Mouse (Mus musculus): ENCODE results near the gene Pon2. TPM values are rescaled to one million over a fixed set of nuclear protein-coding genes. Genes with fewer than 3 reads are reported as not detected.

Pon2 gene
- polyA plus RNA-seq, 1 experiment from 2014 or later, result 45.5 TPM

DNA sequence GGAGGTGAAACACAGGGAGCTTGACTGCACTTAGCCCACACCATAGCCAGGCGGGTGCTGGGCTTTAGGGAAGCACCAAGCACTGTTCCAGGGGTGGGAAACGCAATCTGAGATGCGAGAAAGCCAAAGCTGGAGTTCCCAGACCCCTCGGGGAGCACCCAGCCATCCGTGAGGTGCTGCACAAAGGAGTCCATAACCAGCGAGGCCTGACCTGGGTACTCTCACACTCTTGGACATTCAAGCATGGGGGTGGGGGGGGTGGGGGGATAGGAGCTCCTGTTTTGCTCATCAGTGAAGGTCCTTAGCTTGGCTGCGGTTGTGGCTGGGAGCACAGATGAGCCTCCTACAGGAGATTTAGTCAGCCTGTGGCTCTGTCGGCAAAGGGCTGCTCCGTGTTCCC, 18.4 kb upstream of the Pon2 start:
- no peak overlapping the region for H3K4me3 ChIP-seq (ENCODE audit: low read depth, low read length)
- H3K27ac ChIP-seq (ENCODE audit: low read length), result no peak overlapping the region
- no peak overlapping the region for H3K4me2 ChIP-seq (ENCODE audit: low read depth, low read length)
- no peaks in the 10 kb centered on the region for H3K36me3 ChIP-seq (ENCODE audit: control insufficient read depth, insufficient read depth)
- no peak overlapping the region for H3K9ac ChIP-seq (ENCODE audit: low read depth, low read length)
- WGBS (ENCODE audit: insufficient replicate concordance), result 78% methylated on average over 9 of the region's 9 CpGs
- ATAC-seq (ENCODE audit: low read depth), result no peak
- peaks cover 13% of the 10 kb centered on the region for H3K4me1 ChIP-seq (ENCODE audit: control insufficient read depth, low read depth, low read length)
- H3K9me3 ChIP-seq (replicated peaks; ENCODE audit: control insufficient read depth, low read length), result no peaks in the 10 kb centered on the region
- H3K27me3 ChIP-seq (ENCODE audit: control insufficient read depth, insufficient read depth, low read depth, low read length), result no peaks in the 10 kb centered on the region

DNA sequence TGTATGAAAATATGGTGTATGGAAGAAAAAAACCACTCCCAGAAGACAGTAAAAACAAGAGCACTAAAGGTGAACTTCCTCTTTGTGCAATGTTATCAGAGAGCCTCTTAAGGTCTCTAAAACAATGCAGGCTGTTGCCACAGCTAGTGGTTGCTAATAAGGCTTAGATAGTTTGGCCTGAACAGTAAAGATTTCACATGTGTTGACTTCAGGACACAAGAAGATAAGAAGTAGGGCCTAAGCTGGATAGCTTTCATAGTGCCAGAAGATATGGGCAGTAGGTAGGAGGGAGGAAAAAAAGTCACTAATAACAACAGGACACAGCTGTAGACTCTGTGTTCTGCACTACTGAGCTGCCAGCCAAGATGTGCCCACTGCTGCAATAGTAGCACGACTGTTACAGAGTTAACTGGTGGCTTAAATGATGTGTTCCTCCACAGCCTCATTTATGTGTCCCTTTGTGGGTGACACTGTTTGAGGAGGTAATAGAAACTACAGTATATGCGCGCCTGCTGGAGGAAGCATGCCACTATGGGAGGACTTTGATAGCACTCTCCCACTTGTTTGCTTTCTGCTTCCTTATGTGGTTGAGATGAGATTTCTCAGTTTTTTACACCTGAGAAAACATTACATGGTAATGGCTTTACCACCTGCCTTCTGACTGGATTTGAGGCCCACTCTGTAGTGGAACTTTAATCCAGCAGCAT, 17.0 kb upstream of the Pon2 start:
- Histone ChIP-seq H3K36me3 (ENCODE audit: control insufficient read depth, insufficient read depth) (no peaks in the 10 kb centered on the region), H3K27me3 (ENCODE audit: control insufficient read depth, insufficient read depth, low read depth, low read length) (no peaks in the 10 kb centered on the region), H3K9ac (ENCODE audit: low read depth, low read length) (no peak overlapping the region), H3K4me2 (ENCODE audit: low read depth, low read length) (no peak overlapping the region), H3K4me3 (ENCODE audit: low read depth, low read length) (no peak overlapping the region), H3K9me3 (replicated peaks; ENCODE audit: control insufficient read depth, low read length) (no peaks in the 10 kb centered on the region), H3K4me1 (ENCODE audit: control insufficient read depth, low read depth, low read length) (peaks cover 13% of the 10 kb centered on the region), H3K27ac (ENCODE audit: low read length) (peak overlapping the region; percentile 75)
- peak; percentile 91 for ATAC-seq (ENCODE audit: low read depth)
- 29% methylated on average over 3 of the region's 3 CpGs for WGBS (ENCODE audit: insufficient replicate concordance)

DNA sequence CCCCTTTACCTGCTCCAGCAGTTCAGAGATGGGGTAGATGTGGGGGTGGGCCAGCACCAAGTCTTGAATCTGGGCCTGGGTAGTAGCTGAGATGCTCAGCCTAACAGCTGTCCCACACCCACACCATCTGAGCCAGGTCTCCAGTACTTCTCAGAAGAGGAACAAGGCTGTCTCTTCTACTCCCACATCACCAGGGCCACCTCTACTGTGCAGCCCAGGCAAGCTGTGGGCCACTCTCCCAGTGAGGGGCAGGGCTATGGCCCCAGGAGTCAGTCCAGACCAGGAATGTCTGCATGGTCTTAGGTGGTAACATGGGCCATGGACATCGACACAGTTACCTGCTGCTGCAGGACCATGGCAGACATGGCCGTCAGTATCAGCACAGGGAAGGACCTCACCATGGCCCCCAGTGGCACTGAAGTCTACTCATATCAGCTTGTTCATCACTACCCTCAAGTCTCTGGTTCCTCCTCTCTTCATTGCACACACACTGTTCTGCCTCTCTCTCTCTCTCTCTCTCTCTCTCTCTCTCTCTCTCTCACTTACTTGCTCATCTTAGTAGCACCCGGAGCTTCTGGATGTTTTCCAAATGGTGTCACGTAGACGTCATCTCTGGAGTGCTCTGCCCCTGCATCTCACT, 15.8 kb upstream of the Pon2 start:
- Histone ChIP-seq H3K36me3 (ENCODE audit: control insufficient read depth, insufficient read depth) (no peaks in the 10 kb centered on the region), H3K4me1 (ENCODE audit: control insufficient read depth, low read depth, low read length) (peaks cover 13% of the 10 kb centered on the region), H3K27me3 (ENCODE audit: control insufficient read depth, insufficient read depth, low read depth, low read length) (no peaks in the 10 kb centered on the region), H3K4me2 (ENCODE audit: low read depth, low read length) (no peak overlapping the region), H3K9me3 (replicated peaks; ENCODE audit: control insufficient read depth, low read length) (no peaks in the 10 kb centered on the region), H3K27ac (ENCODE audit: low read length) (peak overlapping the region; percentile 75), H3K9ac (ENCODE audit: low read depth, low read length) (no peak overlapping the region), H3K4me3 (ENCODE audit: low read depth, low read length) (no peak overlapping the region)
- 39% methylated on average over 5 of the region's 5 CpGs for WGBS (ENCODE audit: insufficient replicate concordance)
- ATAC-seq (ENCODE audit: low read depth), result peak; percentile 39

- Histone ChIP-seq H3K4me2 (ENCODE audit: low read depth, low read length) (no peak overlapping the region), H3K4me3 (ENCODE audit: low read depth, low read length) (no peak overlapping the region), H3K9ac (ENCODE audit: low read depth, low read length) (no peak overlapping the region), H3K9me3 (replicated peaks; ENCODE audit: control insufficient read depth, low read length) (no peaks in the 10 kb centered on the region), H3K4me1 (ENCODE audit: control insufficient read depth, low read depth, low read length) (peaks cover 11% of the 10 kb centered on the region), H3K27ac (ENCODE audit: low read length) (no peak overlapping the region), H3K36me3 (ENCODE audit: control insufficient read depth, insufficient read depth) (no peaks in the 10 kb centered on the region), H3K27me3 (ENCODE audit: control insufficient read depth, insufficient read depth, low read depth, low read length) (no peaks in the 10 kb centered on the region)
- no peak for ATAC-seq (ENCODE audit: low read depth)
- WGBS (ENCODE audit: insufficient replicate concordance), result 64% methylated on average over 3 of the region's 3 CpGs
Observed at GRCm38 (mm10) chr6:5310491-5310890, 12.2 kb upstream of the Pon2 start.

- Histone ChIP-seq H3K36me3 (ENCODE audit: control insufficient read depth, insufficient read depth) (no peaks in the 10 kb centered on the region), H3K4me1 (ENCODE audit: control insufficient read depth, low read depth, low read length) (peaks cover 8% of the 10 kb centered on the region), H3K4me2 (ENCODE audit: low read depth, low read length) (no peak overlapping the region), H3K9me3 (replicated peaks; ENCODE audit: control insufficient read depth, low read length) (no peaks in the 10 kb centered on the region), H3K27me3 (ENCODE audit: control insufficient read depth, insufficient read depth, low read depth, low read length) (no peaks in the 10 kb centered on the region), H3K9ac (ENCODE audit: low read depth, low read length) (no peak overlapping the region), H3K4me3 (ENCODE audit: low read depth, low read length) (no peak overlapping the region), H3K27ac (ENCODE audit: low read length) (no peak overlapping the region)
- 66% methylated on average over 7 of the region's 7 CpGs for WGBS (ENCODE audit: insufficient replicate concordance)
- no peak for ATAC-seq (ENCODE audit: low read depth)
Observed at GRCm38 (mm10) chr6:5309595-5310197, 11.4 kb upstream of the Pon2 start.

DNA sequence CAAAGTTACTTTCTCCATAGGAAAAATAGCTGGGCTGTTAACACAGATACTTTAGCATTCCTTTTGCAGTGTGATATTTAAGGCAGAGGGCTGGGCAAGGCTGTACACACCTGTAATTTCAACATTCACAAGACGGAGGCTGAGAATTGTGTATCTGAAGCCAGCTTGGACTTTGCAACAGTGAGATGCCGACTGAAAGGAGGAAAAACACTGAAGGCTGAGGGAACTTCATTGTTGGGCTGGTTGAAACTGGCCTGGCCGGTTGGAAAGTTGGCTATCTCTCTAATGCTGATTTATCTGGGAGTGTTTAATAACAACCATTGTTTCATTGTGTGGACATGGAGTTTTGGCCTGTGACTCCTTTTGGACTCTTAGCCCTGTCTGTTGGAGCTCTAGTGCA, 7.7 kb upstream of the Pon2 start:
- Histone ChIP-seq H3K9me3 (replicated peaks; ENCODE audit: control insufficient read depth, low read length) (no peaks in the 10 kb centered on the region), H3K36me3 (ENCODE audit: control insufficient read depth, insufficient read depth) (no peaks in the 10 kb centered on the region), H3K4me1 (ENCODE audit: control insufficient read depth, low read depth, low read length) (no peaks in the 10 kb centered on the region; the same call in 1 of the 2 replicates), H3K27me3 (ENCODE audit: control insufficient read depth, insufficient read depth, low read depth, low read length) (no peaks in the 10 kb centered on the region), H3K4me3 (ENCODE audit: low read depth, low read length) (no peak overlapping the region), H3K4me2 (ENCODE audit: low read depth, low read length) (no peak overlapping the region), H3K9ac (ENCODE audit: low read depth, low read length) (no peak overlapping the region), H3K27ac (ENCODE audit: low read length) (no peak overlapping the region)
- 55% methylated on average over 3 of the region's 3 CpGs for WGBS (ENCODE audit: insufficient replicate concordance)
- ATAC-seq (ENCODE audit: low read depth), result no peak

- Histone ChIP-seq H3K27ac (ENCODE audit: low read length) (no peak overlapping the region), H3K4me3 (ENCODE audit: low read depth, low read length) (no peak overlapping the region), H3K9ac (ENCODE audit: low read depth, low read length) (no peak overlapping the region), H3K4me2 (ENCODE audit: low read depth, low read length) (no peak overlapping the region), H3K9me3 (replicated peaks; ENCODE audit: control insufficient read depth, low read length) (no peaks in the 10 kb centered on the region), H3K27me3 (ENCODE audit: control insufficient read depth, insufficient read depth, low read depth, low read length) (no peaks in the 10 kb centered on the region), H3K4me1 (ENCODE audit: control insufficient read depth, low read depth, low read length) (peaks cover 1% of the 10 kb centered on the region; the same call in 1 of the 2 replicates), H3K36me3 (ENCODE audit: control insufficient read depth, insufficient read depth) (no peaks in the 10 kb centered on the region)
- no peak for ATAC-seq (ENCODE audit: low read depth)
- WGBS (ENCODE audit: insufficient replicate concordance), result 75% methylated on average over 8 of the region's 8 CpGs
Observed at GRCm38 (mm10) chr6:5304956-5305355, 6.7 kb upstream of the Pon2 start.

DNA sequence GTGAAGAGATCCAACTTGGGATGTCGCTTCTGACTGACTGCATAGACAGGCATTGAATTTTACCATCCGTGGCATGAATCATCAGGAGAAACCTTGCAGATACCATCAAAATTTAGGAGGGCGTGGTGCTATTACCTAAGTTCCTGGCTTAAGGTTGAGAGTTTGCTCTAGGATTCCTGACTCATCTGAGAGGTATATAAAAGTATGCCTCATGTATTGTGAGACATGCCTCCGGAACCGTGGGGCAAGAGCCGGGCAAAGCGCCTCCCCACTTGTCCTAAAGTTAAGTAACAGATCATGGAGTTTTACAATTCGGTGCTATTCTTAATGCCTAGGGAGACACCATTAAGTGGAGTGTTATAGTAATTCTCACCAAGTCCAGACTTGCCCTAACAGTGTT, 2.4 kb upstream of the Pon2 start:
- Histone ChIP-seq H3K9ac (ENCODE audit: low read depth, low read length) (no peak overlapping the region), H3K4me2 (ENCODE audit: low read depth, low read length) (no peak overlapping the region), H3K27me3 (ENCODE audit: control insufficient read depth, insufficient read depth, low read depth, low read length) (no peaks in the 10 kb centered on the region), H3K9me3 (replicated peaks; ENCODE audit: control insufficient read depth, low read length) (no peaks in the 10 kb centered on the region), H3K27ac (ENCODE audit: low read length) (no peak overlapping the region), H3K36me3 (ENCODE audit: control insufficient read depth, insufficient read depth) (no peaks in the 10 kb centered on the region), H3K4me1 (ENCODE audit: control insufficient read depth, low read depth, low read length) (peaks cover 12% of the 10 kb centered on the region), H3K4me3 (ENCODE audit: low read depth, low read length) (no peak overlapping the region)
- 82% methylated on average over 8 of the region's 8 CpGs for WGBS (ENCODE audit: insufficient replicate concordance)
- no peak for ATAC-seq (ENCODE audit: low read depth)

DNA sequence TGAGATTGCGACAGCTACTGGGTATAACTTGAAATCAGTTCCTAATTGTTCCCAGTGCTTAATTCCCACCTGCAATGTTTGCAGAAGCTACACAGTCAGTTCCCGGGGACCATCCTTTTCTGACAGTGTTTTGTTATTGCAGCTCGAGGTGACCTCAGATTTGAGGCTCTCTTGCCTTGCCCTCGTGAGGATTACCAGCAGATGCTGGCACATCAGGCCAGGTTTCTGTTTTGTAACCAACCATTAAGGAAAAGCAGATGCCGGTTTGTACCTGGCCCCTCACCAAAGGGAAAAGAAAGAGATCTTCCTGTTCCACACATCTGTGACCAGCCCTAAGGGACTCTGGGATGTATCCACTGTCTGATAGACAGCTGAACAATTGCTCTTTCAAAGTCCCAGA, 1.3 kb upstream of the Pon2 start:
- Histone ChIP-seq H3K4me1 (ENCODE audit: control insufficient read depth, low read depth, low read length) (peaks cover 20% of the 10 kb centered on the region), H3K9me3 (replicated peaks; ENCODE audit: control insufficient read depth, low read length) (no peaks in the 10 kb centered on the region), H3K4me3 (ENCODE audit: low read depth, low read length) (no peak overlapping the region), H3K27ac (ENCODE audit: low read length) (no peak overlapping the region), H3K36me3 (ENCODE audit: control insufficient read depth, insufficient read depth) (no peaks in the 10 kb centered on the region), H3K4me2 (ENCODE audit: low read depth, low read length) (no peak overlapping the region), H3K27me3 (ENCODE audit: control insufficient read depth, insufficient read depth, low read depth, low read length) (no peaks in the 10 kb centered on the region), H3K9ac (ENCODE audit: low read depth, low read length) (no peak overlapping the region)
- 75% methylated on average over 5 of the region's 5 CpGs for WGBS (ENCODE audit: insufficient replicate concordance)
- ATAC-seq (ENCODE audit: low read depth), result no peak
